Mouse (Mus musculus) embryonic facial prominence, embryonic 14.5 days (tissue): Measurements from ENCODE around the gene Slc2a4. TPM values are rescaled to one million over a fixed set of nuclear protein-coding genes. Genes with fewer than 3 reads are reported as not detected.

Experiments
- ATAC-seq: fragments of 200-750 bp; cut with Nextera tagmentation; 2 replicates; pipeline ENCODE4 v1.8.0; 2017; ENCODE audit warnings: low read depth, moderate number of reproducible peaks, moderate TSS enrichment
- DNase-seq: peaks from one replicate; pipeline ENCODE4 v3.0.0-alpha.2; 2015; ENCODE audit warnings: low spot score
- H3K27ac ChIP-seq: fragments of 300-500 bp; sonication (generic); replicated peaks from 2 replicates; pipeline ENCODE4 v1.5.1; 2014; ENCODE audit warnings: low read depth, mild to moderate bottlenecking, low read length, moderate library complexity
- H3K27me3 ChIP-seq: fragments of 300-500 bp; sonication (generic); replicated peaks from 2 replicates; pipeline ENCODE4 v1.6.1; 2014; ENCODE audit warnings: low read length; ENCODE audit not compliant: control insufficient read depth, insufficient read depth
- H3K36me3 ChIP-seq: fragments of 300-500 bp; sonication (generic); 2 replicates; pipeline ENCODE4 v1.6.1; 2014; ENCODE audit warnings: low read length, mixed read lengths; ENCODE audit not compliant: control insufficient read depth, insufficient read depth
- H3K4me1 ChIP-seq: fragments of 300-500 bp; sonication (generic); 2 replicates; pipeline ENCODE4 v1.6.1; 2014; ENCODE audit warnings: antibody characterized with exemption, low read length; ENCODE audit not compliant: control insufficient read depth, insufficient read depth
- H3K4me2 ChIP-seq: fragments of 300-500 bp; sonication (generic); 2 replicates; pipeline ENCODE4 v1.6.1; 2014; ENCODE audit warnings: low read depth, mild to moderate bottlenecking, low read length, moderate library complexity, mixed read lengths
- H3K4me3 ChIP-seq: fragments of 300-500 bp; sonication (generic); 2 replicates; pipeline ENCODE4 v1.5.1; 2014; ENCODE audit warnings: low read depth, mild to moderate bottlenecking, low read length
- H3K9ac ChIP-seq: fragments of 300-500 bp; sonication (generic); 2 replicates; pipeline ENCODE4 v1.6.1; 2014; ENCODE audit warnings: low read depth, mild to moderate bottlenecking, low read length, moderate library complexity, mixed read lengths
- H3K9me3 ChIP-seq: fragments of 300-500 bp; sonication (generic); 2 replicates; pipeline ENCODE4 v1.6.1; 2016; ENCODE audit warnings: low read length; ENCODE audit not compliant: control insufficient read depth
- whole genome bisulfite sequencing: fragments of 180-500 bp; shearing (Covaris S2); extraction: QIAGEN DNeasy Blood & Tissue Kit; methylation state at CpG from one replicate; pipeline ENCODE4 v1.1.7; 2014; 5-methylcytosine and 5-hydroxymethylcytosine counted together
- polyA plus RNA-seq: library from polyadenylated mRNA; unstranded; fragments of >200 nt; fragmentation: Nextera tagmentation; extraction: Ambion mirVana; gene quantifications from 2 replicates; pipeline ENCODE4 v1.2.1, GENCODE M21; 2014

The Slc2a4 gene
- polyA plus RNA-seq, 1 experiment from 2014 or later: 20.8 TPM

DNA sequence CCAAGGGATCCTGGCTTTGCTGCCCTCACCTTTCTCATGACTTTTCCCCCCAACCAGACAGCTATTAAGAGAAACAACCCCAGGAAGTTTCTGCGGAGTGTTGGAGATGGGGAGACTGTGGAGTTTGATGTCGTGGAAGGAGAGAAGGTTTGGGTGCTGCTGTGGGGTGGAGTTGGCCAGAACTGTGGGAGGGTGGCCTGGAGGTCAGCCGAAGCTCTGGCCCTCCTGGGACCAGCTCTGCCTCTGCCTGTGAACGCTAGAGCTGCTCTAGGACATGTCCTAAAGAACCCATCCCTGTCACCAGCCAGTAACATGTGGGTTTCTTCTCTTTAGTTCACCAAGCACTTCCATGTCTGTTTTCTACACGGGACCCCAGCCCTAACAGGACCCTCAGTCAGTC lies 8.8 kb downstream of the Slc2a4 start:
- WGBS: 64% methylated on average over 4 of the region's 5 CpGs
- no peak overlapping the region for H3K27ac ChIP-seq
- ATAC-seq: no peak

DNA sequence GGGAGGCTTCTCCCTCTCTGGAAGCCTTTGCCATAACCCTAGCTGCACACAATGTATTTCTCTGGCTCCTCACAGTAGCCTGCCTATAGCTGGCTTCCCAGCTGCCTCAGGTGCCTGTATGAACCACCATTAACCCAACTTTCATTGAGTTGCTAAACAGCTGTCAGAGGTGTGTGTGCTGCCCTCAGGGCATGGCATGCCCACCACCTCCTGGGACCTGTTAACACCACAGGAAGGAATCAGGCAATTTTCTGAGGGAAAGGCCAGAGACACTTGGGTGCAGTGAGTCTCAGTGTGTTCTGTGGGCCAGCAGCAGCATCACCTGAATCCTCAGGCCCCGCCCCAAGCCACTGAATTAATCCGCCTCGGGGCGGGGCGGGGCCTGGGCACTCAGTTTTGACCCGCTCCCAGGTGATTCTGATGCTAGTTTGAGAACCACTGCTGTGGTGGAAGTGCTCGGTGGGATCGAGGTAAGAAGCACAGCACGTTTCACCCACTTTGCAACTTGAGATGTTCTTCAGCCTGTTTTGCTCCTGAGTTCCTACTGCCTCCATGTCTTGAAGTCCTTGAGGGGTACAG lies 9.5 kb downstream of the Slc2a4 start:
- Histone ChIP-seq H3K4me1 (peaks cover 19% of the 10 kb centered on the region), H3K27me3 (no peaks in the 10 kb centered on the region; the same call in none of the 2 replicates), H3K9me3 (no peaks in the 10 kb centered on the region), H3K4me2 (no peak overlapping the region), H3K9ac (no peak overlapping the region), H3K27ac (no peak overlapping the region), H3K36me3 (peaks cover 16% of the 10 kb centered on the region; the same call in 1 of the 2 replicates), H3K4me3 (no peak overlapping the region)
- WGBS: 21% methylated on average over 9 of the region's 9 CpGs
- ATAC-seq (no peak), DNase-seq (no peak)

More for the DNA sequence above, 8.8 kb downstream of the Slc2a4 start:
- Histone ChIP-seq H3K4me3 (no peak overlapping the region), H3K9ac (no peak overlapping the region), H3K4me1 (peaks cover 19% of the 10 kb centered on the region), H3K36me3 (peaks cover 23% of the 10 kb centered on the region; the same call in 1 of the 2 replicates), H3K9me3 (no peaks in the 10 kb centered on the region), H3K4me2 (no peak overlapping the region), H3K27me3 (no peaks in the 10 kb centered on the region; the same call in none of the 2 replicates)
- no peak for DNase-seq

DNA sequence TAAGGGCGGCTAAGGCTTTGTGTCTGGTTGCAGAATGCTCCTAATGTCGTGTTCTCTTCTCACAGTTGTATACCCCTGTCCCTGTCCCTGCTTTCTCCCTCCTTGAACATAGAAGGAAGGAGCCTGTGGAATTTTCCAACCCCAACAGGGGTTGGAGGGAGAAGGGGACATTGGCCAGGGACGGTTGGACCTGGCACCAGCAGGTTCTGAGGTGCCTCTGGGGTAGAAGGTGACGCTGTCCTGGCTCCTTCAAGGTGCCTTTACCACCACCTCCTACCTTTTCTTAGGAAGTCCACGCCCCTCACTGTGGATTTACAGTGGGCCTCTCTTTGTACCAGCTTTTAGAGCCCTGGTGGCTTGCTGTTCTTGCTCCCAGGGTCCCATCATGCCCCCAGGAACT lies 10.2 kb downstream of the Slc2a4 start:
- Histone ChIP-seq H3K27me3 (no peaks in the 10 kb centered on the region; the same call in none of the 2 replicates), H3K27ac (no peak overlapping the region), H3K9ac (no peak overlapping the region), H3K9me3 (no peaks in the 10 kb centered on the region), H3K4me3 (no peak overlapping the region), H3K4me2 (0 out of 2 replicates have a peak overlapping the region, but pooled peaks have one; percentile 100), H3K36me3 (peaks cover 10% of the 10 kb centered on the region; the same call in 1 of the 2 replicates), H3K4me1 (peaks cover 19% of the 10 kb centered on the region)
- WGBS: 69% methylated on average over 5 of the region's 5 CpGs
- no peak for DNase-seq
- no peak for ATAC-seq

DNA sequence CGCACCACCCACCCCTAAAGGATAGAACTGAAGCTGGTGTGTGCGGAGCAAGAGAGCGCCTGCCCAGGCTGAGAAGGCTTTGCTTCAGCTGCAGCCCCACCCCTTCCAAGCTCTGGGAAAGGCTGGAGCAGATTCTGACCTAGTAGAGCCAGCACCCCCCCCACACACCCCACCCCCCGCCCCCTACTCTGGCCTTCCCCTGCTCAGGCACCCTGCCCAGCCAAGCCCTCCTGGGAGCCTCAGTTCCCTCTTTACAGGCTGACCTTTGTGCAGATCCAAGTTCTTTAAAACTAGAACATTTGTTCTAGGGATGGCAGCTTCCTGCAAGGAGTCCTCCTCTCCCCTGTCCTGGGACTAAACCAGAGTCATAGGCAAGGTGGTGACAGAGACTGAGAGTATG lies 10.6 kb downstream of the Slc2a4 start:
- 36% methylated on average over 4 of the region's 4 CpGs for WGBS
- Histone ChIP-seq H3K27ac (no peak overlapping the region), H3K4me2 (peak overlapping the region; percentile 100; the same call in 1 of the 2 replicates)

DNA sequence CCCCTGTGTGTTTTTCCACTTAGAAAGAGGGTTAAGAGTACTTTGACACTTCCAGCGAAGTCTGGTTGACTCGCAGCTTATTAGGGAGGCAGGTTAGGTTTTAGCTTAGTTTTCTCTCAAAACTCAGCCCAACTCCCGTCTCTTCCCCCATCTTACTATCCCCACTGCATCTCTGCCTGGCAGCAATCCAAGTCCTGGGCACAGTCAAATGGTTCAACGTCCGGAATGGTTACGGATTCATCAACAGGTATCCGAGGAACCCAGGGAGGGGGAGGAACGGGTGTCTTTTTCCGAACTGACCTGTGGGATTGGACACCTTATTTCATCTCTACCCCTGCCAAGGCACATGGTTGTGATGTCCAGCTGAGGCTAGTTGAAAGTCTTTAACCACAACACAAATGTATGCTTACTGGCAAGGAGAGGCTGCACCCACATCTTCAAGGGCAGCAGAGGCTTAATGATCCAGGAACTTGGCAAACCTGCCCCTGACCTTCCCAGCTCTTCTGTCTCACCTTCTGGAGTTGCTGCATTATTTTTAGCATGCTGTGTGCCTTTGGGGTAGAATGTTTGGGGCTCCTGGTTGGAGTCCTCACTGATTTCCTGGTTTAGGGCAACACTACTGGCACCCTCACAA lies 11.2 kb downstream of the Slc2a4 start:
- ATAC-seq (no peak), DNase-seq (no peak)
- WGBS: 41% methylated on average over 9 of the region's 9 CpGs
- Histone ChIP-seq H3K9ac (peak overlapping the region; percentile 73), H3K4me1 (peaks cover 19% of the 10 kb centered on the region), H3K36me3 (0 out of 2 replicates have a peak, but pooled peaks cover under 1% of the 10 kb centered on the region), H3K9me3 (no peaks in the 10 kb centered on the region), H3K4me2 (peak overlapping the region; percentile 100), H3K27ac (no peak overlapping the region), H3K4me3 (peak overlapping the region; percentile 61), H3K27me3 (no peaks in the 10 kb centered on the region; the same call in none of the 2 replicates)

More for the DNA sequence above, 10.6 kb downstream of the Slc2a4 start:
- Histone ChIP-seq H3K4me1 (peaks cover 19% of the 10 kb centered on the region), H3K9ac (peak overlapping the region; percentile 19; the same call in 1 of the 2 replicates), H3K27me3 (no peaks in the 10 kb centered on the region; the same call in none of the 2 replicates), H3K36me3 (peaks cover 6% of the 10 kb centered on the region; the same call in 1 of the 2 replicates), H3K9me3 (no peaks in the 10 kb centered on the region), H3K4me3 (no peak overlapping the region)
- ATAC-seq: no peak
- DNase-seq: no peak

DNA sequence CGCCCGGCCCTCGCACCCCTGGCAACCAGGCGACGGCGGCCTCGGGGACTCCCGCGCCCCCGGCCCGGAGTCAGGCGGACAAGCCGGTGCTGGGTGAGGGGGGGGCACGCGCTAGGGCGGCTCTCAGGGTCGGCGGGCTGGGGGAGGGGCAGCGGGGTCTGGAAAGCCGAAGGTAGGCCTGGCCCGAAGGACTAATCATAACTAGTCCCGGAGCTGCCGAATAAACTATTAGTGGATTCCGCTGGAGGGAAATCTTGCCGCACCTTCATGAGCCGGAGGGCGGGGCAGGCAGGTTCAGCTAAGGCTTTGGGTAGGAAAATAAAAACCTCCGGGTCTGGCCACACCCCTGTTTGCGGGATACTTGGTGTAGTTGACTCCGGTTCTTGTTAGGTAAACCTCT lies 11.8 kb downstream of the Slc2a4 start:
- ATAC-seq (no peak), DNase-seq (no peak)
- Histone ChIP-seq H3K36me3 (no peaks in the 10 kb centered on the region), H3K9ac (peak overlapping the region; percentile 73), H3K27ac (no peak overlapping the region), H3K4me1 (peaks cover 19% of the 10 kb centered on the region), H3K4me2 (peak overlapping the region; percentile 100), H3K4me3 (peak overlapping the region; percentile 61), H3K9me3 (no peaks in the 10 kb centered on the region), H3K27me3 (no peaks in the 10 kb centered on the region; the same call in none of the 2 replicates)
- WGBS: under 1% methylated on average over 22 of the region's 30 CpGs

DNA sequence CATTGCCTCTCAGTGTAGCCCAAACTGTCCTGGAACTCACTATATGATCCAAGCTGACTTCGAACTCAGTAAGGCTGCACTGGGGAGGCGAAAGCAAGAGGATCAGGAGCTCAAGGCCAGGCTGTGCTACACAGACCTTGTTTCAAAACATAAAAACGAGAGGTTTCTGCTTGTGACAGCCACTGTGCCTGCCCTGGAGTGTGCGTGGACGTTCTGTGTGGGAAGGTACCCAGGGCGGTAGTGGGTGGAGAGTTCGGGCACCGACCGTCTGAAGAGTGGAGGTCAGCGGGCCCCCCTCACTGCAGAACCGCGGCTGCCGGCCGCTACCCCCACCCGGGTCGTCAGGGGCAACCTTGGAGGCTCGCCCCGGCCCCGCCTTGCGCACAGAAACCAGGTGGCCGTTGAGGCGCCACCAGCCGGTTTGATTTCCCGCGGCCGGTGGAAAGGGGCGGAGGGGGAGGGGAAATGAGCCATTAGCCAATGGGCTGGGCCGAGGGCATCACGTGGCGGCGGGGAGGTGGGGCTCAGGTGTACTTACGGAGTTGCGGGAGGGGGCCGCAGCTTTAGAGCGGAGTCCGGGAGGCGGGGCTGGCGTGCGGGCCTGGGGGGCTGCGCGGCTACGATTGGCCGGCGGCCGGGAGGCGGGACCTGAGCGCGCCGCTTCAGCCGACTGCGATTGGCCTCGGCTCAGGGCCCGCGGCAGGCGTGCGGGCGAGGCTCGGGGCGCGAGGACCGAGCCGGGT lies 12.7 kb downstream of the Slc2a4 start, which contains the start of gene Ybx2:
Gene Ybx2 (plus strand): TSS at position 660 of the 743 bp plus-strand sequence.
- WGBS: 3% methylated on average over 28 of the region's 62 CpGs
- peak within 1 kb of the TSS; percentile 61 for H3K4me3 ChIP-seq
- H3K36me3 ChIP-seq: no peaks in the 10 kb centered on the region
- peaks cover 19% of the 10 kb centered on the region for H3K4me1 ChIP-seq
- ATAC-seq: peak; percentile 91
- peak; percentile 96 for DNase-seq
- H3K9me3 ChIP-seq: no peaks in the 10 kb centered on the region
- H3K27ac ChIP-seq: no peak within 1 kb of the TSS; the same call in 1 of the 2 replicates
- peak within 1 kb of the TSS; percentile 73 for H3K9ac ChIP-seq
- H3K4me2 ChIP-seq: peak within 1 kb of the TSS; percentile 100
- H3K27me3 ChIP-seq: no peaks in the 10 kb centered on the region; the same call in none of the 2 replicates

DNA sequence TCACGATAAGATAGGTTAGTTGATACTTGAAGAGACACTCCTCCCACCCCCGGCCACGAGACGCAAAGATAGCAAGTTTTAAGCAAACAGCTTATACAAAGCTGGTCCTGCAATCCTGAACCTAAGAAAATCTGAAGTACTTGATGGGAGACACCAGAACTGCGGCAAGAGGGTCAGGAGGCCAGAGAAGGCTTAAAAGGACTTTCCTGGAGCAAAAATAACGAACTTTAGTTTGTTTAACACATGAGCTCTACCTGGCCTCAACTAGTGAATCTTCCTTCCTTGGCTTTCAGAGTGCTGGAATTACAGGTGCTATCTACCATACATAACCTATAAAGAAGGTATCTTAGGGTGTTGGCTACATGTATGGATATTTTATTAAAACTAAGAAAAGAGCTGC lies 13.3 kb downstream of the Slc2a4 start:
- Histone ChIP-seq H3K4me1 (peaks cover 19% of the 10 kb centered on the region), H3K36me3 (no peaks in the 10 kb centered on the region), H3K27me3 (no peaks in the 10 kb centered on the region; the same call in none of the 2 replicates), H3K27ac (no peak overlapping the region), H3K9me3 (no peaks in the 10 kb centered on the region), H3K4me2 (peak overlapping the region; percentile 100), H3K9ac (no peak overlapping the region), H3K4me3 (peak overlapping the region; percentile 61; the same call in 1 of the 2 replicates)
- 23% methylated on average over 6 of the region's 6 CpGs for WGBS
- DNase-seq (no peak), ATAC-seq (no peak)
